Mouse (Mus musculus) lung, adult 18-20 months (tissue): ENCODE data around the gene Pga5.

Experiments used
- DNase-seq, 2 experiments: peaks; one replicate each; pipeline ENCODE4 v3.0.0; 2022; ENCODE audit warnings: mixed read lengths in 2 of 2

Pga5 gene

DNA sequence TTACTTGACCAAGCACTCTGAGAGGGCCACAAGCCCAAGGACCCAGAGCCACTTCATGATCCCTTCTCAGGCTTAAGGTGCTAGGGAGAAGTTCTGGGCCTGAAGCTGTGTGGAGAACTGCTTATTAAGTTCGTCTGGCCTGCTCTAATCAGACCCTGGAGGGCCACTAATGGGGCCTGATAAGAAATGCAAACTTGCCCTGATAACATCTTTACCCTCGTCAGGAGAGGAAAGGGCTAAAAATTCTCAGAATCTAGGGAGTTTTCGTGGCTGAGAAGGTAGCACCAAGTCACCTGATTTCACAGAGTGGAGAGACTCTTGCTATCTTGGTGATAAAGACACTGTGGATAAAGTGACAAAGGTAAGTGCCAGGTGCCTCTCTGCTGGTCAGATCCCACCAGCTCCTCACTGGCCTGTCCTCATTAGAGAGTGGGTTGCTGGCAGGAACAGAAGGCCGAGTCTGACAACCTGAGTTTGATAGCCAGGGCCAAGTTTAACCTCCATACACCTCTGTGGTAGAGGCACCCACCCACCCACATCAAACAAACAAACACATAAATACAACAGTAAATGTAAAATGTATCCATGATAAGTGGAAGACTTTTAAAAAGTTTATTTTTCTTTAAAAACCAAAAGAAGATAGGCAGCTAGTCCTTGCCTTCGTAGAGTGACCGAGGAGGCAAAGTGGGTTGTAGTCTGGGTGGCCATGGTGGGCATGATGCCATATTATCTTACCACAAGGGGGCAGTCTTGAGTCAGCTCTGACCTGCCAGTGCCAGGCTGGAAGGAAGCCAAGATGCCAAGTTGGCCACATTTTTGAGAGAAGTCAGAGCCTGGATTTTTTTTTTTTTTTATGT, at the start of gene Pga5:
TSS of gene Pga5 (minus strand) at position 157 of the 857 bp plus-strand sequence.
- DNase-seq: peak; percentile 75 to 82

DNA sequence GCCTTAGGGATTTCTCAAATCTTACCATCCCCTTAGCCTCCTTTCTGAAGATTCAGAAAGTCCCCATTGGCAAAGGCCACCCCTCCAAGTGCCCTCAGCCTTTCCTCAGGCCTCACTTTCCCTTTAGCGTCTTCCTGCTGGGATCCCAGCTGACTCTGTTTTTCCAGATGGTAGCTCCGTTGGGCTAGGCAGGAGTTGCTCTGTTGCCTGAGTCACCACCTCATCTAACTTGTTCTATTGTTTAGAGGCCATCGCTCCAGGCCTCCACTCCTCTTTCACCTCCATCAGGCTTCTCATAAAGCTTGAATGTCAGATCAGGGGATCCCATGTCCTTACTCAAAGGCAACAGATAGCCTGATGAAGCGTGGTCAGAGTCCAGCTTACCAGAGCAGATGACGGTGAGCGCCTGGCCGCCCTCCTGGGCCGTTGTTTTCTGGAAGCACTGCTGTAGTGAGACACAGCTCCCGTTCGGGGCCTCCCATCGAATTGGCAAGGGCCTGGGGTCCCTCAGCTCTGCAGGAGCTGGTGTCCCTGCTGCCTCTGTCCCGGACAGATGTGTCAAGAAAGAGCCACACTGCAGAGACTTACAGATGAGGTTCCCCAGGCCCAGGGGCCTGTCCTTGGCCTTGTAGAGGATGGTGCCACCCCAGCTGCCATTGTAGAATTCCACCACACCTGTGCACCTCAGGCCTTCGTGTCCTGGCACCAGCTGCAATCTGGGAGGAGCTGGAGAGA, 46.9 kb upstream of the Pga5 start:
- no peak for DNase-seq

DNA sequence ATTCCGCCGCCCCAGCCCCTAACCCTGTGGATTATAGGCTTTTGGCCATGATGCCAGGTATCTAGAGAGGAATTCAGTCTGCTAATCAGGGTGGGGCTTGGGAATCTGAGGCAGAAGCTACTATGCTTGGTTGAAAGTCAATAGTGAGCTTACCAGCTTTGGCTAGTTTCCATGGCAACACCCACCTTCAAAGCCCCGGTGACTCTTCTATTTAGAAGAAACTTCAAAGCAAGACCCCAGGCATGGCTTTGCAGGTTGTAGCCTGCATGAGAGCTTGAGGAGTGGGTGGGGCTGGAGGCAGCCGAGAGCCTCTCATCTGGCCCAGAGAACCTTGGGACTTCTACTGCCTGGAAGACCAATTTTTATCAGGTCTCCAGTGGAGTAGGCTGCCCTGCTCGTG, 45.8 kb upstream of the Pga5 start:
- no peak for DNase-seq

DNA sequence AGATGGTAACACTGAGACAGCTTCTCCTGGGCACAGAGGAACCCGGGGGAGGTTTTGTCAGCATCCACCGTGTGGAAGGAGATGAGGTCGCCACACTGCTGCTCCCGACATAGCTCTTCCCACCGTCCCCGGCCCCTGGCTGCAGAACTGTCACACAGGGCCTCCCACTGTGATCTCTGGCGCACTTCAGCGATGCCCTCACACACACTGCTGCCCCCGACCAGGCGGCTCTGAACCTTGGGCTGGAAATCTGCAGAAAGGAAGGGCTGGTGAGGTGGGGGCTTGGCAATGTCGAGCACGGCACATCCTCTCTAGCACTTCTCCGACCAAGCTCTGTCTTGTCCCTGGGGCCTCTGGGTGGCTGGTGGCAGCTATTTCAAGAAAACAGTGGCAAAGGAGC, 45.2 kb upstream of the Pga5 start:
- DNase-seq: no peak

DNA sequence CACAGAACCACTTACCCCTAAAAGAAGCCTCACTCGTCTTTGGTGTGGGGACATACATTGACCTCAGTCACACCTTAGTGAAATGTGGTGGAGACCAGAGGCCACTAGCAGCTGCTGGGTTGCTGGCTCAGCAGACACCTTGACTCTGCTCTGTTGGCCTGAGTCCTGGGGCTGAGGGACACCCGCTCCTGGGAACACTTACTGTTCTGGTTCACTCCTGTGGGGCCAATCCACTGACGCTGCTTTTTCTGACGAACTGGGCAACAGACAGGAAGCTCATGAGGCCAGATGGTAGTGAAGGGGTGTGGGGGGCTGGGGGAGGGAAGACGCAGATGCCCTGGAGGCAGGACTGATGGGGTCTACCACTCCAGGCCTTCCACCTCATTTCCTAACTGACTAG, 43.2 kb upstream of the Pga5 start:
- DNase-seq: no peak

DNA sequence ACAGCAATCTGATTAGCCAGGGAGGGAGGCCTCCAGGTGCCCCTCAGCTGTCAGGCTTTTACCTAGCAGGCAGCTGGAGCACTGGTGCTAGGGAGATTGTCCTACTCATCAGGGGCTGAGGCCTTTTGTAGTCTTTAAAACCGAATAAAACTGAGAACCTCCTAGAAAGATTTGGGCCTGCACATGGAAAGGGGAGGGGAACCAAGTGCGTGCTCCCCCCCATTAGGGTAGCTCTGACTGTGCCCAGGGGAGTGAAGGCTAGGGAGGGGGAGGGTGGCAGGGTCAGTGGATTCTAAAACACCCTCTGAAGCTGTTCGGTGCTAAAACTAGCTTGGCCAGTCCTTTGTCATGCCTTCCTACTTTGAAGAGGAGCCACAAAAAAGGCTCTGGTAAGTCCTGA, 42.7 kb upstream of the Pga5 start:
- no peak for DNase-seq

DNA sequence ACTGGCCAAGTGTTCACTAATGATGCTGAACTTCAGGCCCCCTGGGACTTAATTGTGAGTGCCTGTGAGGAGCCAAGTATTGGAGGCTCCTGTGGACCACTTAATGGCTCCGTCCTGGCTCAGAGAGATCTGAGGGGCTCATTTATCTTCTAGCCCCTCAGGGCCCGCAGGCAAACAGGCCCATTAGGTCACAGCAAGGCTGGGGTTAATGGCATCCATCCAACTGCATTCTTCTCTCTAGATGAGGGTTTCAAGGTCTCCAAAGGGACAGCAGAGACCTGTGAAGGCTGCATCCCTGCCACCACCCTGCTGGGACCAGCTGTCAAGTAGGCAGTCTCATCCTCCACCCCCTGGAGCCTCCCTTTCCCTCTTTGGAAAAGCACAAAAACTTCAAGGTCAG, 41.9 kb upstream of the Pga5 start:
- no peak for DNase-seq

DNA sequence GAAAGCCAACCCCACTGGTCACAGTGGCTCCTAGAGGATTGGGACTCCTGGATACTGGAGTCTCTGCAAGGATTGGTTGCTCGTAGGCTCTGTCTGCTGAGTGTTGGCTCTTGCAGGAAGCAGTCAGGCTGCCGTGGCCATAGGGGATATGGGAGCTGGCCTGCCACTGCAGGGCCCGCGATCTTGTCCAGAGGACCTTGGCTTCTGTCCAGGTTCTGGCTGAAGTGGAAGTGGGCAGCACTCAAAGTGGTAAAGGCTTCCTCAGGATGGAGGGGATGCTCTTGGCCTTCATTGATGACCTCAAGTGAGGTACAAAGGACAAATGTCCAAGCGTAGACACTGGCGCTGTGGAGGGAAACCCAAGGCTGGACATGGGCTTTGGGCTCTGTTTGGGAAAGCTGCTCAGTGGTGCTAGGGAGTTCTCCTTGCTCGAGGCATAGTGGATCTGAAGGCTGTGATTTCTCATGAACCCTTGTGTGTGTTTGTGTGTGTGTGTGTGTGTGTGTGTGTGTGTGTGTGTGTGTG, 40.4 kb upstream of the Pga5 start:
- peak in 1 of 2 experiments; percentile 32 for DNase-seq

DNA sequence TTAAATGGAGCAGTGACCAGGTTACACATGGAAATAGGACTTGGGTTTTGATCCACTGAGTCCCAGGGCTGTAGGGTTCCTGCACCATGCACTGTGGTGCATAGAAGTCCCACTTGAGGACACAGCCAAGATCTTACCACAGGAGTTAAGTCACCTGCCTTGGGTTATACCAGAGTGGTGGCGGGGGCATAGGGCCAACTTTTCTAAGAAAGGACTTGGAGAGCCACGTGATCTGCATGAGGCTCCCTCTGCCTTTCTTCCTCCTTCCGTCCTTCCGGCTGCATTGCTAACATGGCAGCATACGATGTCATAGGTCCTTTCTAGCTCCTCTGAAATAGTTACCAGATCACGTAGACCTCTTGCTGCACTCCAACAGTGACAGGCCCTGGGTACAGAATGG, 37.6 kb upstream of the Pga5 start:
- DNase-seq: peak; percentile 66 to 77

DNA sequence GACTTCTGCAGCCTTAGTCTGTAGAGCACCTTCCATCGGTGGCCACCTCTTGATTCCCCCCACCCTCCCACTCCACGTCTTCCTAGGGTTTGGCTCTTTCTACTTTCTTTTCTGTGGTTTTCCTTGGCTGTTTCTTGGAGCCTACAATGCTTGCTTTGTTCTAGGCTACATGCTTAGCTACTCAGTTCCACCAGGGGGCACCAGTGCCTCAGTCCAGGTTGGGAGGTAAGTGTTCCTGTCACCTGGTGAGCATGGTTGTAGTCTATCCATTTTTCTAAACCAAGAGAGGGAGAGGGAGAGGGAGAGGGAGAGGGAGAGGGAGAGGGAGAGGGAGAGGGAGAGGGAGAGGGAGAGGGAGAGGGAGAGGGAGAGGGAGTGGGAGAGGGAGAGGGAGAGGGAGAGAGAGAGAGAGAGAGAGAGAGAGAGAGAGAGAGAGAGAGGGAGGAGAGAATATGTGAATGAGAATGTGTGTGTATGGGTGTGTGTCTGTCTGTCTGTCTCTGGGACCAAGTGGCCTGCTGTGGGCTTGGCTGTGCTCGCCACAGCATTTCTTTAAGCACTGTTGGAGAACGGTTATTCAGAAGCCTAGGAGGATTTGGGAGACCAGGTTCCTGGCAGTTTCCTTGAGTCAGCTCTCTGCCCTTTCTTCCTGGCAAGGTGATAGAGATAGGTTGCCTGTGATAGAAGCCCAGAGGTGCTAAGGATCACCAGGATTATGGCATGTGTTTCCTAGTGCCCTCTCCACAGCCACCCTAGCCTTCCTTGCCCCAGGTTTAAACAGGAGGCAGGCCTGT, 37.0 kb upstream of the Pga5 start:
- peak; percentile 54 to 74 for DNase-seq

DNA sequence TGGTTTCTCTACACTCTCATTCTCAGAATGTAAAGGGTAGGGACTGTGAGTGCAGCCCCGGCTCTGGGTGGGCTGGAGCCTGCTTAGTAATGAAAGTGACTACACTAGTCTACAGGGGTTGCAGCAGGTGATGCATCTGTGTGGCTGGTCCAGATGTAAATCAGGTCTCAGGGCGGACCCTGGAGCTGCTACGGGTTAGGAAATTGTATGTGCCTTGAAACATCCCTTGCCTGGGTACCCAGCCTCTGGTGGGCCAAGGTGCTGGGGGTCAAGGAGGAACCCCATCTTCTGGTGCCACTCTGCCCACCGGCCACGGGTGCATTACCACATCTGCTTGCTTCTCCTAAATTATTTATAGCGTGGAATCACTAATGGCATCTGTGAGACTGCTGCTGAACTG, 36.3 kb upstream of the Pga5 start:
- DNase-seq: no peak

DNA sequence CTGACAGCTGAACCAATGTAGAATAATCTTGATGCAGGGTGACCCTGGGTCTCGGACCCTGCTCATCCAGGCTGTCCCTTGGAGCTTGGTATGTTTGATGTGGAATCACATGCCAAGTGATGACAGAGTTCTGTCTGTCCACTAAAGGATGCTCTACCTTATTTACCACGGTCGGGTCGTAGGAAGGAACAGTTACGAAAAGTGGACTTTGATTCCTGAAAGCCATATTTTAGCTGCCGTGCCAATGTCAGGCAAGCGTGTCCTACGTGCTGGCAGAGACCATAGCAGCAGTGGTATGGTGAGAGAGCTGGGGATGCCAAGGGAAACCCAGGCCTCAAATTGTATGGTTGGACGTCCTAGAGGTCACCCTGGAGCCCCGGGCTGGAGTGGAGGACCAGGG, 35.7 kb upstream of the Pga5 start:
- no peak for DNase-seq

DNA sequence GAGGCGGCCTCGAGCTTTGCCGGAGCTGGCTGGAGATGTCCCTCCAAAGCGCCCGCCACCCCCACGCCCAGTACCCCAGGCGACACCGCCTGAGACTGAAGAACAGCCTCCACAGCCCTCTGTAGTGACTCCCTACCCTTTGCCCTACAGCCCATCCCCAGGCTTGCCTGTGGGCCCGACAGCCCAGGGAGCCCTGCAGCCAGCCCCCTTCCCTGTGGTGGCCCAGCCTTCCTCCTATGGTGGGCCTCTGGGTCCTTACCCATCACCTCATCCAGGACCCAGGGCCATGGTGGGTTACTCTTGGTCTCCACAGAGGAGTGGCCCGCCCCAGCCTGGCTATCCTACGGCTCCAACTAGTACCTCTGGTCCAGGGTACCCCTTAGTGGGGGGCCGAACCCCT, 34.8 kb upstream of the Pga5 start:
- DNase-seq: no peak

DNA sequence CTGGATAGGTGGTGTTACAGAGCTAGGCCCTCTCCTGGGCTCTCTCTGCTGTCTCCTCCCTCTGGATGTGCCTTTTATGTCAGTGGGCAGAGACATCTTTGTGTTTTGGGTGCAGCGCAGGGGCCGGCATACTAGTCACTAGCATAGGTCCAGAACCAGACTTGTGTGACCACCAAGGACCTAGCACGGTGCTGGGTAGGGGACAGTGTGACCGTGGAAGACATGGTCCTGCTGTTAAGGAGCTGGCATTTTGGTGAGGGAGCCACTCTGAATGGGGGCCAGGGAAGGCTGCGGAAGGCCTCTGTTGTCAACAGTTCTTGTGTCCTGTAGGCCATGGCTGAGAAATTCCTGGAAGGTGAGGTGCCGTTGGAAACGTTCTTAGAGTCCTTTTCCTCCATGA, 34.3 kb upstream of the Pga5 start:
- DNase-seq: no peak

DNA sequence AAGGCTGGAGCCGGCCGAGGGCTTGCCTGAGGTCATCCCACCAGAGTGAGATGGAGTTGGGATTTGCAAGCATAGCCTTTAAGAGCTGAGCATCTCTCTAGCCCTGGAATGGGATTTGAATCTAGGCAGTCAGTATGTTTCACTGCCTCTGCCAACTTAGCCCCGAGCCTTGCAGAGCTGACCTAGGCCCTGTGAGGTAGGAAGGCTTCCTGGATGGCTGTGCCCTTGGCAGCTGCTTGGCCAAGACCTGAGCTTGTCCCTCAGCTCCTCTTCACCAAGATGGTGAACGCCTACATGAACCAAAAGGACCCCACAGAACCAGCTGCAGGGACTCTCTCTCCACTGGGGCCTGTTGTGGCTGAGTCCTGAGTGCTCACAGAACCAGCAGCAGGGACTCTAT, 32.9 kb upstream of the Pga5 start:
- DNase-seq: no peak

DNA sequence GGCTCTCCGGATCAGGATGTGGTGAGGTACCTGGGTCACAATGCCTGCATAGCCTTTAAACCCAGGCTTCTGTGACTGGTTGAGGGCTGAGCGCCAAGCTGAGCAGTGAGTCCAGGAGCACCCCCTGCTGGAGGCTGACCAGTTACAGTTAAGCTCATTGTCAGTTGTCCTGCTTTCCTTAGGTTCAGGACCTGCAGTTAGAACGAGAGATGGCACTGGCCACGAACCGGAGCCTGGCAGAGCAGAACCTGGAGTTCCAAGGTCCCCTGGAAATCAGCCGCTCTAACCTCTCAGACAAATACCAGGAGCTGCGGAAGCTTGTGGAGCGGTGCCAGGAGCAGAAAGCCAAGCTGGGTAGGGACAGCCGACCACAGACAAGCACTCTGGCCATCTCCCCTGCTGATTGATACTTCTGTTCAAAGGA, 32.2 kb upstream of the Pga5 start:
- peak; percentile 36 to 38 for DNase-seq

DNA sequence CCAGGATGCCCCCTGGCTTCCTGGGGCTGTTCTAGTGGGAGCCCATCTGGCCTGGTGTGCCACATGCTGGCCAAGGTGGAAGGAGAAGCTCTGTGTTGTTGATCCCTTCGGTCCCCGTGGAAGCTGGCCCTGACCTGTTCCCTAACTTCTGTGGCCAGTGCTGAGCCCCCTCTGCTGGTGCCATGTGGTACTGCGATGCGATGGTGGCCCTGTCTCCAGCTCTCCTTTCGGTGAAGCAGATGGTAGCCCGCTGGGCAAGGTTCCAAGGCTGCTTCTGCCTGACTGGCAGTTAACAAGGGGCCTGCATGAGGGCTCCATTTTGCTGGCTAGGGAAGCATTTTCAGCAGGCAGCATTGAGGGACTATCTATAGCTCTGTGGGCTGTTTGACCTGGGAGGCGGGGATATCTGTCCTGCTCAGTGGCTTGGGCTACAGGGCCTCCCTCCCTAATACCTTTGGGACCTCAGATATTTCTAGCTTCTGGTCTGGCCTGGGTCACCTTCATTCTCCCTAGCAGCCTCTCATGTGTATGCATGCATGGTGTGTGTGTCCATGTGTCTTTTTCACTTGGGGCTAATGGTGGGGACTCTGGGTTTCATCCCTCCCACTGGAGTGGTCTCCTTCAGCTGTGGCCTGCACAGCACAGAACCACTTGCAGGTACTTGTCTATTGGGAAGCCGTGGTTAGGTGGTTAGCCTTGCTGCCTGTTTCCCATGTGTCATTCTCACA, 31.7 kb upstream of the Pga5 start:
- DNase-seq: peak; percentile 88 to 91

DNA sequence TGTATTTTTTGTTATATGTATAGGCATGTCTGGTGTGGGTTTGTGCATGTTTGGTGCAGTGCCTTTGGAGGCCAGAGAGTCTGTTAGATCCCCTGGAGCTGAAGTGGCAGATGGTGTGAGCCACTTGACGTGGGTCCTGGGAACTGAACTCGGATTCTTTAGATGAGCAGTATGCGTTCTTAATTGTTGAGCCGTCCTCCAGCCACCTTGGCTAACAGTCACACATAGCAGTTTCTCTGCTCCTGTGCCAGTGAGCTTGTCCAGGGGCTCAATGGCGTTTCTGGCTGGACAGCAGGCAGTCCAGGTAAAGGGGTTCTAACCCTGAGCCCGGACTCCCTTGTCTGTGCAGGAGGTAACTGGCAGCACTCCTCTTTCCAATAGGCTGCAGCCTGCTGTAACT, 31.0 kb upstream of the Pga5 start:
- no peak for DNase-seq

DNA sequence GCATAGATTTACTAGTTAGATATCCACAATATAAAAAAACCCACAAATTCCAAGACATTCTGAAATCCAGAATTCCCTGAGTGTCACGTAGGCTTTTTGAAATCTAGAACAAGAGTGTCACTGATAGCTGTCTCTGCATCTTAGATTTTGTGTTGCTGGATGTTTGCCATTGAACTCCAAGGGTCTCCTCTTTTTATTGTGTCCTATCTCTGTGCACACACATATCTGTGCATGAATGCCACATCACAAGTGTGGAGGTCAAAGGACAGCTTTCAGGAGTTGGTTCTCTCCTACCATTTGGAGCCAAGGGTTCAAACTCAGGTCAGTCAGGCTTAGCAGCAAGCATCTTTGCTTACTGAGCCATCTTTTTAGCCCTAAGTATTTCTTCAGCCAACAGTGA, 30.0 kb upstream of the Pga5 start:
- DNase-seq: no peak

DNA sequence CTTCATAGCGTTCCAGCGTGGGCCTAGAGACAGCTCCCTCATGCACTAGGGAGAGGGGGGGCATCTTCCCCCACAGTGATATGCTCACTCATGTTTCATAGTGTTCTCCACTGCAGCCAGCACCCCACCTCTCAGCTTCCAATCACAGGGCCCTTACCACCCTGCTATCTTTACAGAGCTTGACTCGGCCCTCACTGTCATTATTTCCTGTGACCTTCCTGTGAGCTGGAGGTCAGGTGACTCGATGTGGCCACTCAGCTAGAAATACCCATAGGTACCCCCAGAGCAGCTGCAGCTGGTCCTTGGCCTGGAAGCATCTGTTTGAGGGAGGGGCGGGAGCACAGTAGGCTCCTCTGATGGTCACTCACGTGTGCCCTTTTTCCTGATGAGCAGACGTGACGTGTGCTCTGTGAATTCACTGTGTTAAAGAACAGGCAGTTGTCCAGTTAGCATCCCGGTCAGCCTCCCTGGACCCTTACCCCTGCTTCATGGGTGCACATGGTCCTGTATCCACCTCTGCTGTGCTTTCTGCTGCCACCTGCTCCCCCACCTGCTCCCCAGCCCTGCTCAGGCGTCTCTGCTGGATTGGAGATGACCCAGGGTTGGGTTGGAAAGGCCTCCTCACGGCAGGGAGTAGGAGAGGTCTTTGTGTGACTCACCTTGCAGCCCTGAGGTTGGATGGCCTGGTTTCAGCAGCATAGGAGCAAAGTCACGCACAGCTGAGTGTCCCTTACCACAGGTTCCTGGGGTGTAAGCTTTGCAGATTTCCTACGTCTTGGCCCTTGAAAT, 29.4 kb upstream of the Pga5 start:
- DNase-seq: no peak

DNA sequence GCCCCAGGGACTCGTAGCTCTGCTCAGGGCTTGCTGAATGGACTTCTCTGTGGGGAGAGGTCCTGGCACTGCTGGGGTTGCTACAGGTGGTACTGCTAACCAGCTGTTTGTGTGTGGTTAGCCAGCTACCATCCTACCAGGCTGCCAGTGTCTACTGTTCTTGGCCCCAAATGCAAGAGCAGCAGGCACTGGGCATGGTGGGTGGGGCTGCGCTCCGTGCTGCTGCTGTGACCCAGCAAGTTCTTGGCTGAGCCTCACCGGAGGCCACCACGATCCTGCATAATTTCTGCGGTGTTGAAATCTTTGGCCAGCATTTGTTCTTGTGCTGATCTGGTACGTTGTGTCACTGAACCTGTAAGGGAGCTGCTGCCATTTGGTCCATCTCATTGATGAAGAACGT, 25.6 kb upstream of the Pga5 start:
- peak in 1 of 2 experiments; percentile 29 for DNase-seq

DNA sequence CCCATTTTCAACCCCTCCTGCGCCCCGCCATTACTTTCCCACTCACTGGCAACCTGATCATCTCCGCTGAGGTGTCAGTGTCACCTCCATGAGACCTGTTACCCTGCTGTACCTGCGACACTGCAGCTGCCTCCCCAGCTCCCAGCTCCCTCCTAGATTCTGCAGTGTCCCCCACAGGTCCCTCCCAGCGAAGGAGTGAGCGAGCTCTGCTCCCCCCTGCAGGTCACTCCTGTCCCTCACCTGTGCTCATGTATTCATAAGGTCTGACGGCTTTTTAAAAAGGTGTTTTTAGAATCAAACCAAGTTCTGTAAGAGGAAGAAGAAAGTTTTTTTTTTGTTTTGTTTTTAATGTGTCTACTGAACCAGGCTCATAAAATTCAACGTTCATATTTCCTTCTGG, 24.3 kb upstream of the Pga5 start:
- DNase-seq: no peak
